Mouse (Mus musculus): ENCODE data around the gene Ece1.
"Not testable (repeated sequence)": the region's sequence is repeated elsewhere in the genome, so short reads cannot be mapped to it uniquely, and the experiment has no call there.

Gene Ece1

DNA sequence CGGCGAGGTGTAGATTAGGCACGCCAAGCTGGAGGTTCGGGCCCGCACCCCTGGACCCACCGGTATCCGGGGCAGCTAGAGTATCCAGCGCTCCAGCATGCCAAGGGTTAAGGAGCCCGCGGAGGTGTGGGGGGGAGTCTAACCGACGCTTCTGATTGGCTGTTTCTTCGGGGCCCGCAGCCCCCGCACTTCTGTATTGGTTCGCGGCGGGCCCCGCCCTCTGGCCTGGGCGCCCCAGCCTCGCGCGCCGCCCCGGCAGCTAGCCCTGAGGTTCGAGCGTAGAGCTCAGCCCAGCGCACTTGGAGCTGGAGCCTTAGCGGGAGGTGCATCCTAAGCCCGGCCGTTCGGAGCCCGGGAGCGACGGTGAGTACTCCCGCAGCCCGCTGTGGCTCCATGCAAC lies at the start of gene Ece1:
Gene Ece1, plus strand, starts transcription at position 219 of the 400 bp plus-strand sequence.
- DNase-seq (ENCODE audit: low read depth, low spot score), result peak; percentile 87

GRCm38 (mm10) chr4:137812946-137813708 lies 48.9 kb upstream of the Ece1 start:
- no peak for DNase-seq (ENCODE audit: low read depth, low spot score)

- DNase-seq (ENCODE audit: low read depth, low spot score), result no peak
These were observed 47.9 kb upstream of the Ece1 start for GRCm38 (mm10) chr4:137814140-137814539.

DNA sequence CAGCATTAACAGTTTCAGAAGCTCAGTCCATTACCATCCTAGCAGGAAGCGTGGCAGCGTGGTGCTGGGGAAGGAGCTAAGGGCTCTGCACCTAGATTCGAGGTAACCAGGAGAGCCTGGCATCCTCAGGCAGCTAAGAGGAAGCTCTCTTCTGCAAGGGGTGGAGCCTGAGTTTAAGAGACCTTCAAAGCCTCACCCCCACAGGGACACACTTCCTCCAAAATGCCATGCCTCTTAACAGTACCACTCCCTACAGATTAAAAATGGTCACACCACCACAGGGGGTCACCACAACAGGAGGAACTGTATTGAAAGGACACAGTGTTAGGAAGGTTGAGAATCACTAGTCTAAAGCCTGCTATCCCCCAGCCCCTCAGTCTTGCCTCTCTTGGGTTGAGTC lies 46.6 kb upstream of the Ece1 start:
- DNase-seq (ENCODE audit: low read depth, low spot score), result no peak

DNA sequence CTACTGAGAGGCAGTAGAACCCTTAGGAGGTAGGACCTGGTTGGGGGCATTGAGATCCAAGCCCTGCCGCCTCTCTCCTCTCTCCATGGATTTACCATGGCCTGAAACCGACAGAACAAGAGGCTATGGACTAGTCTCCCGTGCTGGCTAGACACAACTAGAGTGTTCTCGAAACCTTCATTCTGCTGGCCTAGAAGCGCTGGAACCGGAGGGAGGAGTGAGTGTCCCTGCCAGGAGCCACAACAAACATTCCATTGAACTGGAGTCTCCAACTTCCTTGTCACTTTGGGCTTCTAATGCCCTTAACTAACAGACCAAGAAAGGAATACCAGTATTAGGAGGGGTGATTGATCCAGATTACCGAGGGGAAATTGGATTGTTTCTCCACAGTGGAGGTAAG lies 45.8 kb upstream of the Ece1 start:
- DNase-seq (ENCODE audit: low read depth, low spot score), result no peak

DNA sequence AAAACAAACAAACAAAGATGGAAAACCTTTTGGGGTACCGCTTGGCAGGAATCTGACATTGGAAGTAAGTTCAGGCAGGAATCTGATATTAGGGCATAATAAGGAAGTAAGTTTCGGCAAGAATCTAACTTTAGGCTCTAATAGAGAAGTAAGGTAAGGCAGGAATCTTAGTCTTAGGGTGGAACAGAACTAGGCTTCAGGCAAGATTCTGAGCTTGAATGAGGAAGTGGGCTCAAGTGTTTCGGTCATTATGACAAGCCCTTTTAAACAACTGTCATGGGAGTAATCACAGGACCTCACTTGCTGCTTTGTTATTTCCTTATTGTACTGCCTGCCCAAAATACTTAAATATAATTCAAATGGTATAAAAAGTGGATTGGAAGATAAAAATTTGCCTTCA lies 43.7 kb upstream of the Ece1 start:
- no peak for DNase-seq (ENCODE audit: low read depth, low spot score)

- no peak for DNase-seq (ENCODE audit: low read depth, low spot score)
These were observed 42.5 kb upstream of the Ece1 start for GRCm38 (mm10) chr4:137819487-137819886.

DNA sequence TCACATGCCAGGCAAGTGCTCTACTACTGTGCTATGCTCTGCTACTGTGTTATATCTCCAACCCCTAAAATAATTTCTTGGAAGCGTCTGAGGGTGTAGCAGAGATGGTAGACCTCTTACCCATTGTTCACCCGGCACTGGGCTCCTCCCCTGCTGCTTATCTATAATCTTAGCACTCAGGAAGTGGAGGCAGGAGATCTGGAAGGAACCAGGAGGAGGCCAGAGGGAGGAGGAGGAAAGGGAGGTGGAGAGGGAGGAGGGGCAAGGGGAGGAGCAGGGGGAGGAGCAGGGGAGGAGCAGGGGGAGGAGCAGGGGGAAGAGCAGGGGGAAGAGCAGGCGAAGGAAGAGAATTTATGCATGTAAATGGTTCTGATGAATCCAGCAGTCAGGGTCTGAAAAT lies 41.3 kb upstream of the Ece1 start:
- DNase-seq (ENCODE audit: low read depth, low spot score), result no peak

- no peak for DNase-seq (ENCODE audit: low read depth, low spot score)
These were observed 39.5 kb upstream of the Ece1 start for GRCm38 (mm10) chr4:137822537-137822936.

DNA sequence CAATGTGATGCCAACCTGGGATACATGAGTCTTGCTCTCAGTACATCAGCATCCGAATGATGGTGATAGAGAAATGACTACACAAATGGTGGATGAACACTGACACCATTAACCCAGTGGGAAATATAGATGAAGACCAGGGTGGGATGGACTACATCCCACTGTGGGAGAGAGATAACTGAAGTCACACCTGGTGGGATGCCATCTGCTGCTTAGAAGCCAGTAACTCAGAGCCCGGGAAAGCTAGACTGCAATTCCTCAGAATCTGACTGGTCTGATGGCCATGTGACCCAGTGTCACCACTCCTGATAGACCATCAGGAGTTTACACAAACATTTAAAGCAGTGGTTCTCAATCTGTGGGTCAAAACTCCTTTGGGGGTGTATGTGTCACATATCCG lies 38.5 kb upstream of the Ece1 start:
- no peak for DNase-seq (ENCODE audit: low read depth, low spot score)

DNA sequence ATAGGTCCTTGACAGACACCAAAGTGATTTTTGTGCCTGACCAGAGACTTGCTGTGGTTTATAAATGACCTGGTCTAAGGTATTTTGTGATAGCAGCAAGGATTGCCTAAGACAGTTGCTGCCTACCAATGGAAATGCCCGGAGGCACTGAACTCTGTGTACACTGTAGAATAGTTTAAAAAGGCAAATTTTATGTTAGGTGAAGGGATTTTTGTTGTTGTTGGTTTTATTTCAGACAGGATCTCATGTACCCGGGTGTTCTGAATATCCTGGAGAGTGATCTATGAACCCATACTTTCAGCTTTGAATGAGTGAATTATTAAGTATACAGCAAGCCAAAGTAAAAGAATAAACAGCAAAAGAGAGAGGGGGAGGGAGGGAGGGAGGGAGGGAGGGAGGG lies 37.2 kb upstream of the Ece1 start:
- no peak for DNase-seq (ENCODE audit: low read depth, low spot score)

- no peak for DNase-seq (ENCODE audit: low read depth, low spot score)
These were observed 31.7 kb upstream of the Ece1 start for GRCm38 (mm10) chr4:137830380-137830779.

DNA sequence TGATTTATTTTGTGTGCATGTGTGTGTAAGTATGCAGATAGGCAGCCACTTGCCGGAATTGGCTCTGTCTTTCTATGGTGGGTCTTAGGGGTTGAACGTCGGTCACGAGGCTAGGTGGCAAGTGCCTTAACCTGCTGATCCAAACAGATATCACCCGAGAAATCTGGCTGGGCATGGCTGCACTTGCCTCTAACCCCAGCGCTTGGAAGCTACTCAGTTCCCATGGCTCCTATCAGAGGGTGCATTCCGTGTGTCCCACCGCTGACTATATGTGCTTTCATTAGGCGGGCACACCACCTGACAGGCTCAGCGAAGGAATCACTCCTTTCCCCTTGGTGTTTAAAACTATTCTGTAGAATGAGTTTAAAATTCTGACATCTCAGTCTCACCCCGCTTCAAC lies 30.4 kb upstream of the Ece1 start:
- DNase-seq (ENCODE audit: low read depth, low spot score), result no peak

DNA sequence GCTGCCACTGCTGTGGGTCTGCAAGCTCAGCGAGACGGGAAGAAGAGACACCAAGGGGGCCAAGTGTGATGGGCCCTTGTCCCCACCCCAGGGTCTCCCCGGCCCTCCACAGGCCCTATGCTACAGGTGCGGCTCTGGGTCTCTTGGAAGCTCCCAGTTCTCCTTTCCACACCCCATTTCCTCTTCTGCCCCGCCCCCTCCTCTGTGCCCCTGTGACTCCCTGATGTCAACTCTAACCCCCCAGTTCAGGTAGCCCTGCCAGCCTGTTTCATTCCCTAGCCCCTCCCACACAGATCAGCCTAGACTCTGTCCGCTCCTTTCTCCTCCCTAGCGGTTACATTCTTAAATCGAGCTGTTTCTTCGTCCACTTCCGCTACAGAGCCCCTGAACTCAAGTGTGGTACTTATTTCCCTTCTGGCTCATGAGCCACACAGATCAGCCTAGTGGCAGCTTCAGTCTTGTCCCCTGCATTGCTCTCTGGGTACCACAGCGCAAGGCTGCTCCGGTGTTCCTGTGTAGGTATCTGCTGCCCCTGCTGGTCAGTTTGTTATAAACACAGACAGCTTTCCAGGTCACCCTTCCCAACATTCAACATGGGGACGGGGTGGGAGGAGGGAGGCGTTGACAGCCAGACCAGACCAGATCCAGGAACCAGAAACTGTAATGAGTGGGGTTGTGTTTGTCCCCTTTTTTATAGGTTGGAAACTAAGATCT lies 26.3 kb upstream of the Ece1 start:
- DNase-seq (ENCODE audit: low read depth, low spot score), result peak; percentile 84

- DNase-seq (ENCODE audit: low read depth, low spot score), result no peak
These were observed 25.3 kb upstream of the Ece1 start for GRCm38 (mm10) chr4:137836741-137837140.

DNA sequence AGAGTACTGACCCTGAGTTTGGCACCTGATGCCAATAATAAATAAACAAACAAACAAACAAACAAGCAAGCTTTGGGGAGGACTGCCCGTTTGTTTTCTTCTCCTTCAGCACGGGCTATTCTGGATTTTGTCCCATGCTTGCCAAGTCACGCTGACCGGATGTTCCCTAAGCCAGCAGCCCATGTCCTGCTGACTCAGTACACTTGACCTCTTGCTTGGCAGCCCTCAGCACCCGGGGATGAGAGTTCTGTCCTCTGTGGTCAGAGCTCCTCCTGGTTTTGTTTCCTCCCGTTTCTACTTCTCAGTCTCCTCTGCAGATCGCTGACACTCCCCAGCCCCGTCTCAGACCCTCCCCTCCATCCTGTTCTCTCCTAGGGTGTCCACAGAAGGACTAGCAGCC lies 24.2 kb upstream of the Ece1 start:
- peak; percentile 84 for DNase-seq (ENCODE audit: low read depth, low spot score)

- no peak for DNase-seq (ENCODE audit: low read depth, low spot score)
These were observed 23.2 kb upstream of the Ece1 start for GRCm38 (mm10) chr4:137838791-137839190.

GRCm38 (mm10) chr4:137839452-137839851 lies 22.6 kb upstream of the Ece1 start:
- DNase-seq (ENCODE audit: low read depth, low spot score), result peak; percentile 41

DNA sequence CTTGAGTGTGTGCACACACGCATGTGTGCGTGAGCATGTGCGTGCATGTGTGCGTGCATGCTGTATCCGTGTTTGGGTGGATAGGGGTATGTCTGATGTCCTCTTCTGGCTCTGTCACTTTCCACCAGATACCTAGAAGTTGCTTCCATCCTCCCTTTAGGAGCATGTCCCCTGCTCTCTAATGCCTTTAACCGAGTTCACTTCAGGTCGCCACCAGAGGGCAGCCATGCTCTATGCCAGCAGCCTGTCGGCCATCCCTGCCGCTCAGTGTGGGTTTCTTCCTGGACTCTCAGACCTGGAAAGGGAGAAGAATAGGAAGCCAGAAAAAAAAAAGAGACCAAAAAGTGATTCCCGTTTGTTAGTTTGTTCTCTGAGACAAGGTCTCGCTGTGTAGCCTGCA lies 17.4 kb upstream of the Ece1 start:
- peak; percentile 86 for DNase-seq (ENCODE audit: low read depth, low spot score)

- DNase-seq (ENCODE audit: low read depth, low spot score), result not testable (repeated sequence)
These were observed 14.4 kb upstream of the Ece1 start for GRCm38 (mm10) chr4:137847651-137848050.

DNA sequence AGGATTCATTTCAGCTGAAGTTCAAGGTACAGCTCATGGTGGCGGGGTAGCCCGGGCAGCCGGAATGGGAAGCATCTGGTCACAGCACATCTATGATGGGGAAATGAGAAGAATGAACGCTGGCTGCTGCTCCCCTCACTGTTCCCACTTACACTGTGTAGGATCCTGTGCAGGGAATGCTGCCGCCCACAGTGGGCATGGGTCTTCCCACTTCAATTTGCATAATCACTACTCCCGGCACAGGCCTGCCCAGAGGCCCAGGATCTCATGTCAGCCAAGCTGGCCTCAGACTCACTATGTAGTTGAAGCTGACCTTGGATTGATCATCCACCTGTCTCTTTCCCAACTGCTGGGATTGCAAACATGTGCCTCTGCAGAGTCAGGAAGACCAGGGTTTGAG lies 11.9 kb upstream of the Ece1 start:
- DNase-seq (ENCODE audit: low read depth, low spot score), result no peak

GRCm38 (mm10) chr4:137851484-137851883 lies 10.6 kb upstream of the Ece1 start:
- DNase-seq (ENCODE audit: low read depth, low spot score), result peak; percentile 40

GRCm38 (mm10) chr4:137853822-137854221 lies 8.2 kb upstream of the Ece1 start:
- DNase-seq (ENCODE audit: low read depth, low spot score), result peak; percentile 90
